Mouse (Mus musculus): ENCODE results near the gene 4930505A04Rik.
"Not testable (repeated sequence)": the region's sequence is repeated elsewhere in the genome, so short reads cannot be mapped to it uniquely, and the experiment has no call there.

Gene 4930505A04Rik

DNA sequence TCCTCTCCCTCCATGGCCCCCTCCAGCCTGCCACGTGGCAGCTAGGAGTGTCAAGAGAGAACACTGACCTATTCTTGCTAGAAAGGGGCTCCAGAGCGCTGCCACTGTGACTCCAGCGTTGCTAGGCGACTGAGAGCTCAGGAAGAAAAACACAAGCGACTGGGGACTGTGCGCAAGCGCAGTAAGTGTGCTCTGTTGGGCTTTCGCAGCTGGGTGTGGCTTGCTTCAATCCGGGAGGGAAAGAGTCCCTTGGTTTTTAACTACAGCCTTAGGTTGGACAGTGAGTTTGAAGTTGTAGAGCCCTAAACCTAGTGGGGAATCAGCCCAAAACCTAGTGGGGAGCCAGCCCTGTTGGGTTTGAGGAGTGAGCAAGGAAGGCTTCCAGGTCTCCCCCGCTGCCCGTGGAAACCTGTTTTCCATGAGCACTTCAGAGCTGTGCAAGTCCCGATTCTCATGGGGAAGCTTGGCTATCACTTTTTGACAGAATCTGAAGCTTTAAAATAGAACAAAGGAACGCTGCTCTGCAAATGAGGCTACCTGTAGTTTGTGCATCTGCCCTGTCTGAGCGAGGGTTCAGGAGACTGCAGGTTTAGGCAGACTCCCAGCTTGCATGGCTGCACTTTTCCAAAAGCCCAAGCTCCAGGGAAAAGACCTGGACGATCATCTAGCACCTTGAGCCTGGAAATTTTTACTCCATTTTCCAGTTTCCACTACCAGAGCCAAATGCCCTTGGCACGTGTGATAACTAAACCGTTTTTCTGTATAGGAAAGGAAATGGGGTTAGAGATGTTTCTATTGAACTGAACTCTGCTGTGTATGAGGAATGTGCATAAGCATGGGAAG is at the start of gene 4930505A04Rik:
Gene 4930505A04Rik (minus strand): TSS at position 77 of the 843 bp plus-strand sequence.
- DNase-seq = peak; percentile 84

DNA sequence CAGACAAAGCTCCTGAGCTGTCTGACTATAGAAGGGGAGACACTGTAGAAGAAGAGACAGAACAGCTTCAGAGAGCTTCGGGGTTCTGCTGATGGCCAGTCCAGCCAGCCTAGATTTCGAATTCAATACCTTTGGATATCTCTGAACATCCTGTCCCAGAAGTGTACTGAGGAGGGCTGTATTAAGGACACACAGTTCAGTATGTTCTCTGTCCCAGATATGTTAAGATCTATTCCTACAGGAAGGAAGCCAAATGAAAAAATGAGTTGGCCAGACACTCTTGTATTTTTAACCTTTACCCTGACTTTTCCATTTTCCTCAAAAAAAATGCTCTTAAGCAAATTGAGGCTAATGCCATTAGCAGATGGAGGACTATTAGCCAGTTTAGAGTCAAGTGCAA is 45.5 kb upstream of the 4930505A04Rik start:
- DNase-seq = no peak

- no peak for DNase-seq
Measured at GRCm38 (mm10) chr11:30508178-30508577, 36.6 kb upstream of the 4930505A04Rik start.

DNA sequence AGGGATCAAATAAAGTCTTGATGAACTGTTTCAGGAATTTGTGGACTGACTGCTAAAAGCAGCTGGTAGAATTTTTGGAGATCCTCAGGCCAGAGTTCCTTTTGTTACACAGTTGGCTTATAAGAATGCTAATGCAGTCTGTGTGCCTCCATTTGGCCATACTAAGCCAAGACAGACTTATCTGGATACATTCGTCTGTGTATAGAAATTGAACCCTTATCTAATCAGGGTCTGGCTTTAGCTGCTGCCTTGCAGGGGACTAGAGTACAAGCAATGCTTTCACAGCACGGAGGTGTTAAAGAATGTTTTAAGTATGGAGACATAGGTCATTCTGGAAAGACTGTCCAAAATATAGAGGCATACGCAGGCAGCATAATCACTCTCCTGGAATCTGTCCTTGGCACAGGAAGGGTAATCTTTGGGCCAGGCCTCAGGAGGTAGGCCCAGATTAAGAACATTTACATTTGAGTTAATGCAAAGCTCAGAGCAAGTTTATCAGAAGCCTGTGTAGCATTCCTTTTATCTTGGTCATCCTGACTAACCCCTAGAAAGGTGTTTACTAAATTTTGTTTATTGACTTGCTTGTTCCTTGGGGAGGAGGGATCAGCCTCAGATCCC is 27.2 kb upstream of the 4930505A04Rik start:
- no peak for DNase-seq

GRCm38 (mm10) chr11:30497151-30497550 is 25.5 kb upstream of the 4930505A04Rik start:
- no peak for DNase-seq

DNA sequence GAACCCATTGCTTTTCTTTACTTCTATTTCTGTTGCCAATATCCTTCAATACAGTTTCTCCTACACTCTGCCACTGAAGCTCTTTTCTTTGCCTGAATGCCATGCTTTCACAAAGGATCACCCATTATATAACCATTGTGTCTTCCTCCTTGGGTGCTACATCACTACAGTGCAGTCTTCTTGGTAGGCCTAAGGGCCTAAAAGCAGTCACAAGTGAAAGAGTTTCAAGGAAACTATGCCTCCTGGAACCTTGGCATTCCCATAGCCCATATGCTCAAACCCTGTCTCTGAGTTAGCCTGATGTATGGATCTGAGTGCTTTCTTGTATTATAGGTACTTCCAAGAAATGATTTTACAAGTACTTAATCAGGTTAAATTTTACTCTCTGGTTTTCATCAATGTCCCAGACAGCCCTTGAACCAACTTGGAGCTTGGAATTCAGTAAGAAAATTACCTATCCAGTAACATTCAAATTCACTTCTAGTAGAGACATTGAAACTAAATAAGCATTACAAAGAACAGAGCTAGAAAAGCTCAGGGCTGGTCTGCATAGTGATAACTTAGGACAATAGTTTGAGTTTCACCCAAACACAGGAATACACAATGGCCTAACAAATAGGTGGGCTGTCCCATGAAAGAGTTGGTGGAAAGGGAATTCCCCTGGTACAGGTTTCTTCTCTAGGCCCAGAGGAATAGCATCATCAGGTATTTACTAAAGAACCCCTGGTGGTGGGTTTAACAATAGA is 20.1 kb upstream of the 4930505A04Rik start:
- DNase-seq = no peak

DNA sequence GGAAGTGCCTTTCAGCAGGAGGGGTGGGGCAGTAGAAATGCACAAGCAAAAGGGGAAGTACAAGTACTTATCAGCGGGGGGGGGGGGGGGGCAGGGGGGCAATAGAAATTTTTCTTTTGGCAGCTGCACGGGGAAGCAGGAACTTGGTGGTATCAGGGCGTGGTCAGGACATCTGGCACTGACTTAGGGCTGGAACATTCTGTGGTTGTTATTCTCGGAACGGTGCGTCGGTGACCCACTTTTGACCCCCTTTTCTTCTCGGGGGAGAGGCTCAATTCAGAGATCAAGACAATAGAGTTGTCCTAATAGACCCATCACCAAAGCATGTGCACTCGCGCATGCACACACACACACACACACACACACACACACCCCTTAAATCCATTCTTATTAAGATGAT is 16.6 kb upstream of the 4930505A04Rik start:
- DNase-seq = no peak

GRCm38 (mm10) chr11:30483286-30483685 is 11.7 kb upstream of the 4930505A04Rik start:
- no peak for DNase-seq

GRCm38 (mm10) chr11:30471187-30471586 is 440 bp downstream of the 4930505A04Rik start:
- DNase-seq = no peak

DNA sequence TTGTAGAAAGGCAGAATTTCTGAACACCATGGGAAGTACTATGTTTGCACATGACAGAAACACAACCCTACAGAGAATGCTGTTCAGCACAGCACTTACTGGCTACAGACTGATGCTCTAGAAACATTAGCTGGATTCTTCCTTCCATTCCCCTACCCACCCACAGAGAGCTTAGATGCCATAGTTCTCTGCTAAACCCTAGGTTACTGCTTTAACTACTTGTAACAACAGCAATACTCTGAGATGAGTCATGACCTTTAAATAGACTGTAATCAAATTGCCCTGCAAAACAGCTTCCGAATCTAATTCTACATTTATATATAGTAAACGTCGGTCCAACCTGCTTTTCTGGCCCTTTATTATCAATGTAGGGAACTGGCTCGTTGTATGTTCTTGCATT is 17.3 kb downstream of the 4930505A04Rik start:
- DNase-seq = no peak

- DNase-seq = no peak
Measured at GRCm38 (mm10) chr11:30448126-30448525, 23.5 kb downstream of the 4930505A04Rik start.

GRCm38 (mm10) chr11:30447561-30447960 is 24.1 kb downstream of the 4930505A04Rik start:
- no peak for DNase-seq

- DNase-seq = not testable (repeated sequence)
Measured at GRCm38 (mm10) chr11:30444192-30444905, 27.3 kb downstream of the 4930505A04Rik start.

- DNase-seq = no peak
Measured at GRCm38 (mm10) chr11:30443746-30444145, 27.9 kb downstream of the 4930505A04Rik start.

- DNase-seq = no peak
Measured at GRCm38 (mm10) chr11:30433256-30433950, 38.2 kb downstream of the 4930505A04Rik start.

DNA sequence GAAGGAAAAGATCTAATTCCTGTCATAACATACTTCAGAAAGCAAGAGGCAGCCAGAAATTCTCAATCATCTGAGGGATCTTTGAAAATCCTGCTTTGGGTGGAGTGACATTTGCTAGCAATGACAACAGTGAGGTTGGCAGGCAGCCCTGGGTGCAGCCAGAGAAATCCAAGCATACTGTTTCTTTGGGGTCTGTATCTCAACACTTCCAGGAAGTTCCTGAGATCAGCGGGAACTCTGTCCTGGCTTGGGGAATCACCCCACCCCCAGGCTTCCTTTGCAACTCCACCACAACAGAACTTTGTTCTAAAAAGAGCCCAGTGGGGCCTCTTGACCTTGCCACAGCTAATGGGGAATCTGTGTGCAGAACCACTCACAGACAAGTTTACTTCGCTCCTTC is 66.0 kb downstream of the 4930505A04Rik start:
- peak; percentile 23 for DNase-seq

- DNase-seq = no peak
Measured at GRCm38 (mm10) chr11:30404619-30405200, 66.9 kb downstream of the 4930505A04Rik start.

- no peak for DNase-seq
Measured at GRCm38 (mm10) chr11:30394351-30394750, 77.3 kb downstream of the 4930505A04Rik start.

DNA sequence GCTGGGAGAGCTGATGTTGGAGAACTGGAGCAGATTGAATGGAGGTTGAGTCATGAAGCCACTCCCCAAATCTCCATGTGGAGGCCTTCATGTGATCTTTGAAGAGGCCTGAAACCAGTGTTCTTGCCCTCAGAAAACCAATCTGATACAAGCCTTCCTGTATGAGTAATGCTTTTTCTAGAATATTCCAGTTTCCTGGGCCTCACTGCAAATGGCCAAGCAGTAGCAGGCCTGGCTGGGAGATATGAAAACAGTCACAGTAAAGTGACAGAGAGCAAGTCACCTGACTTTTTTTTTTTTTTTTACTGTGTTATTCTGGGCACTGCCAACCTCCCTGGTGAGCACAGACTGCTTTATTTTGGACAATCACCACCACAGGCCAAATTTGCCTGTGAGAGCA is 88.6 kb downstream of the 4930505A04Rik start:
- DNase-seq = no peak
